Mouse (Mus musculus): Measurements from ENCODE around the gene Fgd6. TPM values are rescaled to one million over a fixed set of nuclear protein-coding genes. Genes with fewer than 3 reads are reported as not detected.

Fgd6 gene
- total and polyA plus RNA-seq, 2 experiments from 2014 or later: 1.4 to 3.1 TPM

GRCm38 (mm10) chr10:94107168-94107567, 71.4 kb downstream of the Fgd6 start:
- ATAC-seq (ENCODE audit: low FRiP score) (no peak), DNase-seq (ENCODE audit: low spot score) (no peak)
- Histone ChIP-seq H3K4me3 (ENCODE audit: low read depth, low read length) (no peak overlapping the region), H3K27me3 (ENCODE audit: insufficient read depth, low read length) (no peaks in the 10 kb centered on the region), H3K4me2 (ENCODE audit: low read depth, low read length, poor library complexity, severe bottlenecking) (no peak overlapping the region), H3K9ac (replicated peaks; ENCODE audit: low read length, poor library complexity, severe bottlenecking) (no peak overlapping the region), H3K27ac (ENCODE audit: low read depth, low read length) (no peak overlapping the region), H3K36me3 (ENCODE audit: insufficient read depth, low read length) (no peaks in the 10 kb centered on the region), H3K9me3 (ENCODE audit: low read length) (no peaks in the 10 kb centered on the region), H3K4me1 (ENCODE audit: insufficient read depth, low read length) (no peaks in the 10 kb centered on the region)
- 75% methylated on average over 4 of the region's 4 CpGs for WGBS
- TF ChIP-seq CTCF (IDR thresholded peaks at IDR 0.05): no peak

GRCm38 (mm10) chr10:94107607-94108006, 71.8 kb downstream of the Fgd6 start:
- Histone ChIP-seq H3K4me1 (ENCODE audit: insufficient read depth, low read length) (no peaks in the 10 kb centered on the region), H3K27ac (ENCODE audit: low read depth, low read length) (no peak overlapping the region), H3K9me3 (ENCODE audit: low read length) (no peaks in the 10 kb centered on the region), H3K27me3 (ENCODE audit: insufficient read depth, low read length) (no peaks in the 10 kb centered on the region), H3K36me3 (ENCODE audit: insufficient read depth, low read length) (no peaks in the 10 kb centered on the region), H3K9ac (replicated peaks; ENCODE audit: low read length, poor library complexity, severe bottlenecking) (no peak overlapping the region), H3K4me2 (ENCODE audit: low read depth, low read length, poor library complexity, severe bottlenecking) (no peak overlapping the region), H3K4me3 (ENCODE audit: low read depth, low read length) (no peak overlapping the region)
- TF ChIP-seq CTCF (IDR thresholded peaks at IDR 0.05): no peak
- ATAC-seq (ENCODE audit: low FRiP score) (no peak), DNase-seq (ENCODE audit: low spot score) (no peak)
- WGBS: 94% methylated on average over 7 of the region's 7 CpGs

GRCm38 (mm10) chr10:94108791-94109190, 73.0 kb downstream of the Fgd6 start:
- no peaks in the 10 kb centered on the region for H3K4me1 ChIP-seq (ENCODE audit: insufficient read depth, low read length)
- ATAC-seq (ENCODE audit: low FRiP score) (no peak), DNase-seq (ENCODE audit: low spot score) (no peak)
- no peaks in the 10 kb centered on the region for H3K9me3 ChIP-seq (ENCODE audit: low read length)
- no peak overlapping the region for H3K9ac ChIP-seq (replicated peaks; ENCODE audit: low read length, poor library complexity, severe bottlenecking)
- no peaks in the 10 kb centered on the region for H3K36me3 ChIP-seq (ENCODE audit: insufficient read depth, low read length)
- no peaks in the 10 kb centered on the region for H3K27me3 ChIP-seq (ENCODE audit: insufficient read depth, low read length)
- TF ChIP-seq CTCF (IDR thresholded peaks at IDR 0.05): no peak
- no peak overlapping the region for H3K4me3 ChIP-seq (ENCODE audit: low read depth, low read length)
- WGBS: 94% methylated on average over 6 of the region's 6 CpGs
- H3K4me2 ChIP-seq (ENCODE audit: low read depth, low read length, poor library complexity, severe bottlenecking): no peak overlapping the region
- H3K27ac ChIP-seq (ENCODE audit: low read depth, low read length): no peak overlapping the region

GRCm38 (mm10) chr10:94110834-94111754, 75.3 kb downstream of the Fgd6 start:
- no peak for TF ChIP-seq CTCF (IDR thresholded peaks at IDR 0.05)
- WGBS: 81% methylated on average over 9 of the region's 9 CpGs
- Histone ChIP-seq H3K9me3 (ENCODE audit: low read length) (no peaks in the 10 kb centered on the region), H3K4me1 (ENCODE audit: insufficient read depth, low read length) (no peaks in the 10 kb centered on the region), H3K4me2 (ENCODE audit: low read depth, low read length, poor library complexity, severe bottlenecking) (no peak overlapping the region), H3K36me3 (ENCODE audit: insufficient read depth, low read length) (no peaks in the 10 kb centered on the region), H3K9ac (replicated peaks; ENCODE audit: low read length, poor library complexity, severe bottlenecking) (no peak overlapping the region), H3K4me3 (ENCODE audit: low read depth, low read length) (no peak overlapping the region), H3K27ac (ENCODE audit: low read depth, low read length) (no peak overlapping the region), H3K27me3 (ENCODE audit: insufficient read depth, low read length) (no peaks in the 10 kb centered on the region)
- ATAC-seq (ENCODE audit: low FRiP score) (no peak), DNase-seq (ENCODE audit: low spot score) (no peak)

GRCm38 (mm10) chr10:94112207-94112606, 76.4 kb downstream of the Fgd6 start:
- ATAC-seq (ENCODE audit: low FRiP score): no peak

GRCm38 (mm10) chr10:94115893-94116599, 80.2 kb downstream of the Fgd6 start:
- Histone ChIP-seq H3K36me3 (ENCODE audit: insufficient read depth, low read length) (no peaks in the 10 kb centered on the region), H3K27me3 (ENCODE audit: insufficient read depth, low read length) (no peaks in the 10 kb centered on the region), H3K4me1 (ENCODE audit: insufficient read depth, low read length) (no peaks in the 10 kb centered on the region), H3K4me3 (ENCODE audit: low read depth, low read length) (no peak overlapping the region), H3K27ac (ENCODE audit: low read depth, low read length) (no peak overlapping the region), H3K9ac (replicated peaks; ENCODE audit: low read length, poor library complexity, severe bottlenecking) (no peak overlapping the region), H3K4me2 (ENCODE audit: low read depth, low read length, poor library complexity, severe bottlenecking) (no peak overlapping the region), H3K9me3 (ENCODE audit: low read length) (no peaks in the 10 kb centered on the region)
- TF ChIP-seq CTCF (IDR thresholded peaks at IDR 0.05): peak; percentile 79
- 36% methylated on average over 6 of the region's 6 CpGs for WGBS
- ATAC-seq (ENCODE audit: low FRiP score) (peak; percentile 78), DNase-seq (ENCODE audit: low spot score) (peak; percentile 90)

More at GRCm38 (mm10) chr10:94112207-94112606, 76.4 kb downstream of the Fgd6 start:
- TF ChIP-seq CTCF (IDR thresholded peaks at IDR 0.05): no peak
- peak; percentile 47 for DNase-seq (ENCODE audit: low spot score)
- no peaks in the 10 kb centered on the region for H3K27me3 ChIP-seq (ENCODE audit: insufficient read depth, low read length)
- H3K36me3 ChIP-seq (ENCODE audit: insufficient read depth, low read length): no peaks in the 10 kb centered on the region
- no peaks in the 10 kb centered on the region for H3K9me3 ChIP-seq (ENCODE audit: low read length)
- H3K9ac ChIP-seq (replicated peaks; ENCODE audit: low read length, poor library complexity, severe bottlenecking): no peak overlapping the region
- H3K4me1 ChIP-seq (ENCODE audit: insufficient read depth, low read length): no peaks in the 10 kb centered on the region
- H3K27ac ChIP-seq (ENCODE audit: low read depth, low read length): peak overlapping the region; percentile 18; the same call in 1 of the 2 replicates
- no peak overlapping the region for H3K4me3 ChIP-seq (ENCODE audit: low read depth, low read length)
- WGBS: 71% methylated on average over 3 of the region's 3 CpGs
- no peak overlapping the region for H3K4me2 ChIP-seq (ENCODE audit: low read depth, low read length, poor library complexity, severe bottlenecking)
